Comparison of ENCODE assay signal across 18 mouse cellular contexts in the genomic region with DNA sequence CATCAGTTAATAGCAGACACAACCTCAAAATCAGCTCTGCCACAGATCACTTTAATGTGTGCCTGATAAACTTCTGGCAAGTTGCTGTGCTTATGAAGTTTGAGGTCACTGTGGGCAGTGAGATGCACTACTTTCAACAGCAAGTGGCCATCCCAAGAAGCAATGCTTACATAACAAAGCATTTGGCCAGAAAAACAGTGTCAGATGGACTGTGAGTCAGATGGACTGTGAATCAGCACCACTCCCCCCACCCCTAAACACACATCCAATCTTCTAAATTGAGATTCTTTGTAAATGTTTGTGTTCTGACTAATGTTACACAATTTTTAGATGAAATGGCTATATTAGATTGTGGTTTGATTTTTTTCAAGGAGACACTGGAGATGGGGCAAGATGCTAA.
DNase-seq lines count a peak whose midpoint lies in the region; ATAC-seq lines count a peak whose summit lies in the region.
"Had no signal": no experiment of that assay in that cellular context is flagged by ENCODE, and none has a peak within 500 bp of the region (broad histone marks: within the 10 kb centered on the region; RNA-seq: fewer than 3 reads in every experiment).

No protein-coding gene starts in this region.

- ATAC-seq in cerebellum, adult (ENCODE audit: insufficient number of reproducible peaks, low FRiP score, low TSS enrichment) = 0 out of 2 replicates have a peak, but pooled peaks have one; percentile 31
- ATAC-seq in inflammation-experienced regulatory T-cells, adult 6 months = no peak
- ATAC-seq: forebrain, embryonic 15.5 days; hindbrain, postnatal 0 days; midbrain, embryonic 15.5 days had no signal

- no peak for DNase-seq in cerebellum, adult 11-12 months
- peak; percentile 10 to 18 for DNase-seq in right cerebral cortex, adult 2 months (ENCODE audit: low spot score in 2 of 2)
- no peak for DNase-seq in right cerebral cortex, postnatal 4 days
- peak; percentile 8 for DNase-seq in cerebellum, adult 9-10 months
- DNase-seq in T-cell, adult 2 months (ENCODE audit: low spot score) = no peak
- no peak for DNase-seq in embryo, embryonic 10.5 days (ENCODE audit: low spot score)
- DNase-seq: B cell, adult 2 months; gastrocnemius, postnatal 10 days; heart, adult 18-20 months; kidney, adult 2 months; kidney, postnatal 36 days; lung, postnatal 10 days; thymus, postnatal 4 days had no signal

Comparison
In these comparisons a context has a peak if more than half of its experiments do, and no peak if none do; other contexts are left out.
1. DNase-seq: peak in right cerebral cortex, adult 2 months (2 of 2) and cerebellum, adult 9-10 months (single experiment); none in cerebellum, adult 11-12 months (single experiment), right cerebral cortex, postnatal 4 days (single experiment), T-cell, adult 2 months (single experiment) and embryo, embryonic 10.5 days (single experiment).